Mouse (Mus musculus): ENCODE measurements around the gene Rhobtb1. TPM values are rescaled to one million over a fixed set of nuclear protein-coding genes. Genes with fewer than 3 reads are reported as not detected.

The Rhobtb1 gene
- polyA plus RNA-seq, 1 experiment = 9.9 TPM

DNA sequence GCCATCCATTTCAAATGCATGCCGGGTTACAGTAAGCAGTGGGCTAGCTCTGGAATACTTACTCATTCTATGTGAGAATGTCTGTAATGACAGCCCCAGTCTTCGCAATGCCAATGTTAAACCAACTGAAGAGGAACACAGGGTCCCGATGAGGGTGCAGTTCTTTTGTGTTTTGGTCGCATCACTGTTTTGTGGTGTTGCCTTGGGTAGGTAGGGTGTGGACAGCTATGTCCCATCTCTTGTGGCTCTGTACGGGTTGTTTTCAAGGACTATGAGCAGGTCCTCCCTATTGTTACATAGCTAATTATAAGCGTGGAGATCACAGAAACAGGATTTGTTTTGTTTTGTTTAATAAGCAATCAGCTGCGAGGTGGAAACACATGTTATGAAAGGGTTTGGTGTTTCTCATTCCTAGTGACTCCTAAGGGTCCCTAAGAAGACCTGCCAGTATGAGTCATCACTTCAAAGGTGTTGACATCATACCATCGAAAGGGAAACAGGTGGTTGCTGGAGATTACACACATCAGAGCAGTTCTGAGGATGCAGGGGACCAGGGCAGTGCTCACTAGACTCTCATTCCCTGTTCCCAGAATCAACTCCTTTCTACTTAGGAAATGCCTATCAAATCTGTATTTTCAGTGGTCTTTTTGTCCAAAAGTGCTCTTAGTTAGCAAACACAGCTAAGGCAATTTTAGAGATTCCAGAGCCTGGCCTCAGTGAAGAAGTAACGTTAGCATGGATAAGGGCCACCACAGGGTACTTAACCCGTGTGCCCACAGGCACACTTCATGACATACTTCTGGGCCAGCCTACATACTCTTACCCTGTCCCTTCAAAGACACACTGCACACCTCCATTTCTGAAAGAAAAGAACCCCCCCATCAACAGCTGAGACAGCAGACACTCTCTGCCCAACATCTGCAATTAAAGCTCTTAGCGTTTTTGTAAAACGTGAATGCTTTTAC is 124.9 kb downstream of the Rhobtb1 start:
- 58% methylated on average over 12 of the region's 12 CpGs for WGBS
- DNase-seq = no peak
- H3K4me3 ChIP-seq (replicated peaks; ENCODE audit: extremely low read depth, low read depth, low read length) = no peak overlapping the region
- TF ChIP-seq POLR2A (IDR thresholded peaks at IDR 0.05; ENCODE audit: borderline replicate concordance, extremely low read depth, low read depth, low read length) (no peak), CTCF (IDR thresholded peaks at IDR 0.05; ENCODE audit: insufficient read depth, low read length) (no peak)
- H3K4me1 ChIP-seq (ENCODE audit: control insufficient read depth, insufficient read depth, low read length) = peaks cover 6% of the 10 kb centered on the region

DNA sequence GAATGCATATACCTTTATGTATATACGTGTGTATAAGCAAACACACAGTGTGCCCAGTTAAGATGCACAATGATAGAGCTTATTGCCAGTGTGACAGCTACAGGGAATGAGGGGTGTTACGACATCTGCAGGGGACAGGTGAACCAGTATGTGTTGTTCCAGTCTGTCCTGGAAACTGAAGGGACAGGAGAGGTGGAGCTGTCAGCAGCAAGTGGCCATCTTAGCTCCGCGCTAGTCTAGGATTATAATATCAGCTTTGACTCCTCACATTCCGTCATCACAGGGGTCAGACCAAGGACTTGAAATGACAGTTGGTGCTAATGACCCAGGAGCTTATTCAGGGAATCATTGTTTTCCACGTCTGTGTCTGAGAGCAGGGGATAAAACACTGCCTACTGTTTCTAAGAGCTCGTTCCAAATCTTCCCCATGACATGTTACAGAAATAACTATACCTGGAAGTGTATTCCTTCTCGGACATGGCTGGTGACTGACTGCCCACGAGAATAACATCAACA is 125.7 kb downstream of the Rhobtb1 start:
- WGBS = 79% methylated on average over 9 of the region's 9 CpGs
- DNase-seq = no peak

DNA sequence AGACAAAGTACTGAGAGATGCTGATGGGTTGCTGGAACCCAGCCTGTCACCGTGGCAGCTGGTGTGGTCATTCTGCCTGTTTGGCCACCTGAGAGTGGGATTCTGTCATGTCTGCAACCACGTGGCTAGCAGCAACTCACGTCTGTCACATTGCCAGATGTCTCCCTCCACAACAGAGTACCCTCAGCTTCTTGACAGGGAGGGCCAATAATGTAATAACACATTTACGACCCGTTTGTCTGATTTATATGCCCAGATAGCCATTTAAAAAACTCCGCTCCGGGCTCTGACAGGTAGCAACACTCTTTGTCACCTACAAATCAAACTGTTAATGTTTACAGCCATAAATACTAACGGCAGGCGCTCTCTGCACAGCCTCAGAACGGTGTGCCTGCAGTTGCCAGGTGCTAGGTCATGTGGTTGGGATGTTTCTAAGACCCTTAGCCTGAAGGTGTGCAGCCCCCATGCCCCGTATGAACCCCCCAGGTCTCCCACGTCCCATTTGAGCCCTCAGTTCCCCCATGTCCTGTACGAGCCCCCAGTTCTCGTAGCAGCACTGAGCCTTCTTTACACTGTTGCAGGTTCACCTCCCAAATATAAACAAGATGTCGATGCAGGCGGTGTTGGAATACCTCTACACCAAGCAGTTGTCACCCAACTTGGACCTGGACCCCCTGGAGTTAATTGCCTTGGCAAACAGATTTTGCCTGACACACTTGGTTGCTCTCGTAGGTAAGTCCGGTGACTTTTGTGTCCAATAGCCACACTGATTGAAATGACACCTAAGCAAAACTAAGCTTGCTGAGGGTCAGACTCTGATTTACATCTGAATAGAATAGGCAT is 127.8 kb downstream of the Rhobtb1 start:
- no peak for DNase-seq
- peaks cover 6% of the 10 kb centered on the region for H3K4me1 ChIP-seq (ENCODE audit: control insufficient read depth, insufficient read depth, low read length)
- 83% methylated on average over 18 of the region's 18 CpGs for WGBS
- no peak overlapping the region for H3K4me3 ChIP-seq (replicated peaks; ENCODE audit: extremely low read depth, low read depth, low read length)
- no peak for TF ChIP-seq POLR2A (IDR thresholded peaks at IDR 0.05; ENCODE audit: borderline replicate concordance, extremely low read depth, low read depth, low read length)
- TF ChIP-seq CTCF (IDR thresholded peaks at IDR 0.05; ENCODE audit: insufficient read depth, low read length) = no peak

More for the DNA sequence above, 125.7 kb downstream of the Rhobtb1 start:
- no peak overlapping the region for H3K4me3 ChIP-seq (replicated peaks; ENCODE audit: extremely low read depth, low read depth, low read length)
- H3K4me1 ChIP-seq (ENCODE audit: control insufficient read depth, insufficient read depth, low read length) = peaks cover 6% of the 10 kb centered on the region
- no peak for TF ChIP-seq CTCF (IDR thresholded peaks at IDR 0.05; ENCODE audit: insufficient read depth, low read length)
- TF ChIP-seq POLR2A (IDR thresholded peaks at IDR 0.05; ENCODE audit: borderline replicate concordance, extremely low read depth, low read depth, low read length) = no peak

DNA sequence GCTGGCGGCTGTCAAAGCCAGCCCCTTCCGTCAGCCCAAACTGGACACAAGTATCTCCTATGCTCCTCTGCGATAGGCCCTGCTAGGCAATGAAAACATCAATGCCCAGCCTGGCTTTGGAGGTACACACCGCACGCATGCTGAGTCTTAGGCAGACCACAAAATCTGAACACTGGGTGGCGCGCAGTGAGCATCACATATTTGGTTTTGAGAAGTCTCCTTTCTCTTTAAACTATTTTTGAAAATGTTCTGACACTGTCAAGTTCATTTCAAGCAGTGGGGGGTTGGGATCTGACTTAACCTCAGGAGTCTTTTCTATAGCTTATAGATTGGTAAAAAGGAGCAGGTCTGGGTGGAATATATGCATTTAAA is 128.4 kb downstream of the Rhobtb1 start:
- Histone ChIP-seq H3K4me1 (ENCODE audit: control insufficient read depth, insufficient read depth, low read length) (peaks cover 4% of the 10 kb centered on the region; the same call in 1 of the 2 replicates), H3K4me3 (replicated peaks; ENCODE audit: extremely low read depth, low read depth, low read length) (no peak overlapping the region)
- DNase-seq = no peak
- 96% methylated on average over 7 of the region's 7 CpGs for WGBS
- TF ChIP-seq POLR2A (IDR thresholded peaks at IDR 0.05; ENCODE audit: borderline replicate concordance, extremely low read depth, low read depth, low read length) = no peak

DNA sequence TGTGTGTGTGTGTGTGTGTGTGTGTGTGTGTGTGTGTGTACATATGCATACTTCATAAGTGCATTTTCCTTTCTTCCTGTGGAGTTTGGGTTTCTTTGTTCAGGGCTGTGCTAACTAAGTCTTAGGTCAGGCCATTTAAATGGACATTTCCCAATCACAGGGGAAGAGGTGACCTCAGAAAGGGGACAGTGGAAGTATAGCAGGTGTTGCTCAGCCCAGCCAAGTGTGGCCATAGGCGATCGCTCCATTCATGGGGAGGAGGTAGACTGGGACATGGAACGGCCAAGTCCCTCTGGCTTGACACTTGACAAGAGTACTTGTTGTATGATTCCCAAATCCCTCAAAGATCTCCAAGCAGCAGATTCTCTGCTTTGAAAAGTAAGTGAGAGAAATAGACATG is 135.7 kb downstream of the Rhobtb1 start:
- WGBS = 86% methylated on average over 3 of the region's 3 CpGs
- no peak for DNase-seq
- Histone ChIP-seq H3K4me1 (ENCODE audit: control insufficient read depth, insufficient read depth, low read length) (no peaks in the 10 kb centered on the region), H3K4me3 (replicated peaks; ENCODE audit: extremely low read depth, low read depth, low read length) (no peak overlapping the region)
- TF ChIP-seq POLR2A (IDR thresholded peaks at IDR 0.05; ENCODE audit: borderline replicate concordance, extremely low read depth, low read depth, low read length) (no peak), CTCF (IDR thresholded peaks at IDR 0.05; ENCODE audit: insufficient read depth, low read length) (no peak)

DNA sequence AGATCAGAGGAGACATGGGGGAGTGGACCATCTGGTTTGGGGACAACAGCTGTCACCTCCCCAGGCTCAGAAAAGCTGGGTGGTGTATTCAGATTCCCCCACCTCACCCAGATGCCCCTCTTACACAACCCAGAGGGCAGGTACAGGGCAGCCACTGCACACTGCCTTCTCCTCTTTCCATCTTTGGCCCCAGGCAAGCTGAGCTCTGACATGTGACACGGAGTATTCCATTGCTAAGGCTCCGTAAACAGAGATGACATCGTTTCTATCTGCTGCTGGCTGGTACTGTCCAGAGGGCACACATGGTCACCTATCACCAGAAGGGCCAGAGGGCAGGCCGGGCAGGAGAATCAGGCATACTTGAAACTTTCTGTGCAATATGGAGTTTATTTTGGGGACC is 136.9 kb downstream of the Rhobtb1 start:
- DNase-seq = no peak
- TF ChIP-seq CTCF (IDR thresholded peaks at IDR 0.05; ENCODE audit: insufficient read depth, low read length) = no peak
- no peak for TF ChIP-seq POLR2A (IDR thresholded peaks at IDR 0.05; ENCODE audit: borderline replicate concordance, extremely low read depth, low read depth, low read length)
- 79% methylated on average over 4 of the region's 4 CpGs for WGBS

DNA sequence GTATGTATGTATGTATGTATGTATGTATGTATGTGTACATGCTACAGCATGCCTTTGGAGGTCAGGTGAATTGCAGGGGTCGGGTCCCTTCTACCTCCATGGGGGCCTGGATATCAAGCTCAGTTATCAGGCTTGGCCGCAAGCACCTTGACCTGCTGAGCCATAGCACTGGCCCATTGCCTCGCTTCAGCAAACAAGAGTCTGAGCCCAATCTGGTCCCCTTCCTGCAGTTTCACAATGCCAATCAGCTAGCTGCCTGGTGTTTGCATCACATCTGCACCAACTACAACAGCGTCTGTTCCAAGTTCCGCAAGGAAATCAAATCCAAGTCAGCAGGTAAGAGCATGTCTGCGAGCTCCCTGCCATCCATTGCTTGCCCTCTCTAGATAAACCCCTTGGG is 137.5 kb downstream of the Rhobtb1 start:
- no peak for DNase-seq
- Histone ChIP-seq H3K4me3 (replicated peaks; ENCODE audit: extremely low read depth, low read depth, low read length) (no peak overlapping the region), H3K4me1 (ENCODE audit: control insufficient read depth, insufficient read depth, low read length) (no peaks in the 10 kb centered on the region)
- no peak for TF ChIP-seq CTCF (IDR thresholded peaks at IDR 0.05; ENCODE audit: insufficient read depth, low read length)
- TF ChIP-seq POLR2A (IDR thresholded peaks at IDR 0.05; ENCODE audit: borderline replicate concordance, extremely low read depth, low read depth, low read length) = no peak
- 88% methylated on average over 6 of the region's 6 CpGs for WGBS

More for the DNA sequence above, 136.9 kb downstream of the Rhobtb1 start:
- H3K4me3 ChIP-seq (replicated peaks; ENCODE audit: extremely low read depth, low read depth, low read length) = no peak overlapping the region
- no peaks in the 10 kb centered on the region for H3K4me1 ChIP-seq (ENCODE audit: control insufficient read depth, insufficient read depth, low read length)

DNA sequence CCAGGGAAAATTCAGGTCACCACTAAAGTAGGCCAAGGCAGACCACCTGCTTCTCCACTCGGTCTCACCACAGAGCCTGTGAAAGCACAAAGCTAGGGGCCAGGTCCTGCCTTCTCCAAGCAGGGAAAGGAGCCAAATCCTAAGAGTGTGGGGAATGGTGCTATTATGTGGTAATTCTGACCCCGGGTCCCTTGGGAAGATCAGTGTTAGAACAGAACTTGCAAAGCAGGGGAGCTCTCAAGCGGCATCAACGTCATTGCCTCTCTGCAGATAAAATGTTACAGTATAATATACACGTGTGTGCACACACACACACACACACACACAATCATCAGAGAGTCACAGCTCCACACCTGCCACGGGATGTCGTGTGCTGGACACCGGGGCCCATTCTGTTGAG is 139.5 kb downstream of the Rhobtb1 start:
- Histone ChIP-seq H3K4me3 (replicated peaks; ENCODE audit: extremely low read depth, low read depth, low read length) (no peak overlapping the region), H3K4me1 (ENCODE audit: control insufficient read depth, insufficient read depth, low read length) (no peaks in the 10 kb centered on the region)
- 85% methylated on average over 8 of the region's 8 CpGs for WGBS
- no peak for DNase-seq
- no peak for TF ChIP-seq CTCF (IDR thresholded peaks at IDR 0.05; ENCODE audit: insufficient read depth, low read length)
- TF ChIP-seq POLR2A (IDR thresholded peaks at IDR 0.05; ENCODE audit: borderline replicate concordance, extremely low read depth, low read depth, low read length) = no peak

DNA sequence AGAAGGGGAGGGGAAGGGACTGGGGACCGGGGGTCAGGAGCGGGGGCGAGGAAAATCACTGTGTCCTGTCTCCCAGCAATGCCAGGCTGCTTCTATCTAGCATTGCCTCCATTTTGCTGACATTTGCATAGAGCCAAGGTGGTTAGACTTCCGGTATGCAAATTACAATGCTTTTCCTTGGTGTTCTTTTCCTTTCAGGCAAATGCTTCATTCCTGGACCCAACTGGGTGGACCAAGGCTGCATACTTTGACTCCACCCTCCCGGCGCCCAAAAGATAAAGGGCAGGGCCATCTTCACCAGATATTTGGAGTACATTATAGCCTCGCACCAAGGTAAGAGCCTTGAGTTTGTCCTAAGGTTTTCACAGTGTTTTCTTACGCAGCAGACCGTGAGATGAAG is 144.7 kb downstream of the Rhobtb1 start:
- TF ChIP-seq POLR2A (IDR thresholded peaks at IDR 0.05; ENCODE audit: borderline replicate concordance, extremely low read depth, low read depth, low read length) = no peak
- TF ChIP-seq CTCF (IDR thresholded peaks at IDR 0.05; ENCODE audit: insufficient read depth, low read length) = no peak
- Histone ChIP-seq H3K4me3 (replicated peaks; ENCODE audit: extremely low read depth, low read depth, low read length) (no peak overlapping the region), H3K4me1 (ENCODE audit: control insufficient read depth, insufficient read depth, low read length) (no peaks in the 10 kb centered on the region)
- DNase-seq = no peak
- WGBS = 78% methylated on average over 9 of the region's 9 CpGs
